Comparison of ENCODE assay signal across 8 mouse cellular contexts in genomic region chr10:60756992-60757391, GRCm38 (mm10). TPM values are rescaled to one million over a fixed set of nuclear protein-coding genes. Genes with fewer than 3 reads are reported as not detected.
DNase-seq lines count a peak whose midpoint lies in the region; ATAC-seq and TF ChIP-seq lines count a peak whose summit lies in the region.

No protein-coding gene starts in this region.

- TF ChIP-seq POLR2A in small intestine, adult 2 months (IDR thresholded peaks at IDR 0.05; ENCODE audit: low read depth, low read length) = no peak

- TF ChIP-seq CTCF in lung, embryonic 14.5 days (IDR thresholded peaks at IDR 0.05; ENCODE audit: low read depth) = peak; percentile 81
- peak; percentile 75; the same call in 1 of the 2 replicates for TF ChIP-seq CTCF in small intestine, adult 2 months (IDR thresholded peaks at IDR 0.05; ENCODE audit: extremely low read depth, insufficient read length, insufficient replicate concordance, low read depth, low read length)

- no peaks in the 10 kb centered on the region for H3K27me3 ChIP-seq in midbrain, embryonic 14.5 days (ENCODE audit: control insufficient read depth, insufficient read depth, low read length)
- 0 out of 2 replicates have a peak, but pooled peaks cover 6% of the 10 kb centered on the region for H3K27me3 ChIP-seq in midbrain, embryonic 13.5 days
- no peaks in the 10 kb centered on the region for H3K27me3 ChIP-seq in lung, embryonic 14.5 days (ENCODE audit: insufficient read depth, low read length)
- H3K27me3 ChIP-seq in small intestine, adult 2 months (ENCODE audit: control insufficient read depth, insufficient read depth, low read length) = no peaks in the 10 kb centered on the region

- no peak overlapping the region for H3K4me2 ChIP-seq in midbrain, embryonic 14.5 days (ENCODE audit: low read length)
- no peak overlapping the region for H3K4me2 ChIP-seq in midbrain, embryonic 13.5 days (replicated peaks)
- H3K4me2 ChIP-seq in lung, embryonic 14.5 days = no peak overlapping the region

- no peaks in the 10 kb centered on the region for H3K36me3 ChIP-seq in midbrain, embryonic 14.5 days (ENCODE audit: control insufficient read depth, insufficient read depth, low read length)
- no peaks in the 10 kb centered on the region for H3K36me3 ChIP-seq in midbrain, embryonic 13.5 days
- no peaks in the 10 kb centered on the region for H3K36me3 ChIP-seq in lung, embryonic 14.5 days (ENCODE audit: insufficient read depth)
- no peaks in the 10 kb centered on the region for H3K36me3 ChIP-seq in small intestine, adult 2 months (ENCODE audit: control insufficient read depth, insufficient read depth, low read length)

- H3K9me3 ChIP-seq in midbrain, embryonic 14.5 days (ENCODE audit: control insufficient read depth, low read length) = no peaks in the 10 kb centered on the region
- H3K9me3 ChIP-seq in midbrain, embryonic 13.5 days = no peaks in the 10 kb centered on the region
- no peaks in the 10 kb centered on the region for H3K9me3 ChIP-seq in lung, embryonic 14.5 days (ENCODE audit: low read depth, low read length)

- no peak overlapping the region for H3K9ac ChIP-seq in midbrain, embryonic 14.5 days (replicated peaks; ENCODE audit: low read length)
- H3K9ac ChIP-seq in midbrain, embryonic 13.5 days (replicated peaks) = no peak overlapping the region
- no peak overlapping the region for H3K9ac ChIP-seq in lung, embryonic 14.5 days

- no peaks in the 10 kb centered on the region for H3K4me1 ChIP-seq in midbrain, embryonic 14.5 days (ENCODE audit: control insufficient read depth, insufficient read depth, low read length)
- H3K4me1 ChIP-seq in midbrain, embryonic 13.5 days (replicated peaks) = peaks cover 5% of the 10 kb centered on the region
- peaks cover 3% of the 10 kb centered on the region; the same call in 1 of the 2 replicates for H3K4me1 ChIP-seq in lung, embryonic 14.5 days (ENCODE audit: insufficient read depth)
- H3K4me1 ChIP-seq in small intestine, adult 2 months (ENCODE audit: control insufficient read depth, insufficient read depth, insufficient read length, low read length) = peaks cover 3% of the 10 kb centered on the region

- no peak for ATAC-seq in CD4-positive, CD25-positive, alpha-beta regulatory T cell, adult 4 months
- ATAC-seq in midbrain, embryonic 14.5 days (ENCODE audit: low FRiP score, low TSS enrichment) = no peak
- ATAC-seq in midbrain, embryonic 13.5 days = no peak
- no peak for ATAC-seq in lung, embryonic 14.5 days (ENCODE audit: insufficient read depth)

- H3K4me3 ChIP-seq in midbrain, embryonic 14.5 days (replicated peaks; ENCODE audit: low read depth, low read length) = no peak overlapping the region
- no peak overlapping the region for H3K4me3 ChIP-seq in midbrain, embryonic 13.5 days (replicated peaks)
- H3K4me3 ChIP-seq in lung, embryonic 14.5 days (ENCODE audit: low read depth, low read length) = no peak overlapping the region
- no peak overlapping the region for H3K4me3 ChIP-seq in small intestine, adult 2 months (ENCODE audit: low read depth, low read length)

- DNase-seq in CD4-positive, CD25-positive, alpha-beta regulatory T cell, adult 2 months (ENCODE audit: low read depth, low spot score) = peak; percentile 71
- peak; percentile 87 for DNase-seq in midbrain, embryonic 14.5 days
- peak; percentile 75 to 84 for DNase-seq in cerebellum, postnatal 25 days
- DNase-seq in kidney, adult 9 months = peak; percentile 85
- DNase-seq in lung, embryonic 14.5 days = peak; percentile 88

- no peak overlapping the region for H3K27ac ChIP-seq in midbrain, embryonic 14.5 days (replicated peaks; ENCODE audit: low read depth, low read length)
- H3K27ac ChIP-seq in midbrain, embryonic 13.5 days = no peak overlapping the region
- H3K27ac ChIP-seq in lung, embryonic 14.5 days (ENCODE audit: low read depth) = no peak overlapping the region
- no peak overlapping the region for H3K27ac ChIP-seq in small intestine, adult 2 months (ENCODE audit: insufficient read depth, low read depth, low read length)

- 5% methylated on average over 7 of the region's 7 CpGs for WGBS in midbrain, embryonic 14.5 days
- WGBS in midbrain, embryonic 13.5 days = 6% methylated on average over 7 of the region's 7 CpGs
- 6% methylated on average over 7 of the region's 7 CpGs for WGBS in lung, embryonic 14.5 days
- WGBS in small intestine, adult 2 months = 4% methylated on average over 7 of the region's 7 CpGs

RNA-seq across cellular contexts. Expression of gene Slc29a3, which starts 4.4 kb away (rescaled TPM):
- polyA plus RNA-seq in CD4-positive, CD25-positive, alpha-beta regulatory T cell, adult 4 months (2017; shearing (Covaris generic)) = 10 to 100 TPM; 16.5 to 37.5 TPM
- 4.8 and 8.5 TPM in 2 replicates for polyA plus RNA-seq in midbrain, embryonic 14.5 days (2014; fragmentation: Nextera tagmentation; extraction: Ambion mirVana)
- 10.3 and 14.0 TPM in 2 replicates for polyA plus RNA-seq in midbrain, embryonic 13.5 days (2015; fragmentation: Nextera tagmentation; extraction: Ambion mirVana)
- 7.4 and 9.0 TPM in 2 replicates for polyA plus RNA-seq in lung, embryonic 14.5 days (2014; fragmentation: Nextera tagmentation; extraction: Ambion mirVana)
- 3.8 and 5.0 TPM in 2 replicates for polyA plus RNA-seq in small intestine, adult 2 months (2012; rRNA removed)
